Mouse (Mus musculus) limb, embryonic 15.5 days (tissue): Measurements from ENCODE around the gene Rps27a. TPM values are rescaled to one million over a fixed set of nuclear protein-coding genes. Genes with fewer than 3 reads are reported as not detected.
A peak's percentile ranks its signal among the peaks of the same experiment; 100 is the strongest.

ENCODE experiments used
- ATAC-seq: fragments of 200-750 bp; cut with Nextera tagmentation; 2 replicates; pipeline ENCODE4 v1.8.0; 2017; ENCODE audit warnings: low read depth, moderate TSS enrichment; ENCODE audit not compliant: insufficient number of reproducible peaks, low FRiP score, low TSS enrichment
- H3K27ac ChIP-seq: fragments of 300-500 bp; sonication (generic); 2 replicates; pipeline ENCODE4 v1.5.1; 2015; ENCODE audit warnings: moderate library complexity, mild to moderate bottlenecking, inconsistent platforms
- H3K27me3 ChIP-seq: fragments of 300-500 bp; sonication (generic); 2 replicates; pipeline ENCODE4 v1.6.1; 2015; ENCODE audit warnings: inconsistent platforms
- H3K36me3 ChIP-seq: fragments of 300-500 bp; sonication (generic); 2 replicates; pipeline ENCODE4 v1.6.1; 2015; ENCODE audit warnings: inconsistent platforms
- H3K4me1 ChIP-seq: fragments of 300-500 bp; sonication (generic); 2 replicates; pipeline ENCODE4 v1.6.1; 2015; ENCODE audit warnings: inconsistent platforms
- H3K4me2 ChIP-seq: fragments of 300-500 bp; sonication (generic); 2 replicates; pipeline ENCODE4 v1.6.1; 2015; ENCODE audit warnings: mild to moderate bottlenecking, inconsistent platforms
- H3K4me3 ChIP-seq: fragments of 300-500 bp; sonication (generic); 2 replicates; pipeline ENCODE4 v1.5.1; 2015; ENCODE audit warnings: mild to moderate bottlenecking, inconsistent platforms
- H3K9ac ChIP-seq: fragments of 300-500 bp; sonication (generic); 2 replicates; pipeline ENCODE4 v1.6.1; 2015; ENCODE audit warnings: inconsistent platforms
- H3K9me3 ChIP-seq: fragments of 300-500 bp; sonication (generic); 2 replicates; pipeline ENCODE4 v1.6.1; 2016; ENCODE audit warnings: inconsistent platforms
- WGBS: fragments of 180-500 bp; shearing (Covaris S2); methylation state at CpG from one replicate; pipeline ENCODE4 v1.1.7; 2015; 5-methylcytosine and 5-hydroxymethylcytosine counted together
- polyA plus RNA-seq: library from polyadenylated mRNA; unstranded; fragments of >200 nt; fragmentation: Nextera tagmentation; extraction: Ambion mirVana; gene quantifications from 2 replicates; pipeline ENCODE4 v1.2.1, GENCODE M21; 2015

The Rps27a gene
- 921 and 1,161 TPM in 2 replicates for polyA plus RNA-seq

- Histone ChIP-seq H3K4me2 (peak within 1 kb of the TSS; percentile 55), H3K4me3 (peak within 1 kb of the TSS; percentile 75), H3K9ac (peak within 1 kb of the TSS; percentile 92), H3K27me3 (no peaks in the 10 kb centered on the region), H3K36me3 (peaks cover 23% of the 10 kb centered on the region), H3K4me1 (peaks cover 7% of the 10 kb centered on the region), H3K9me3 (no peaks in the 10 kb centered on the region), H3K27ac (peak within 1 kb of the TSS; percentile 93)
- 1% methylated on average over 46 of the region's 46 CpGs for WGBS
- peak; percentile 96 for ATAC-seq
Observed at GRCm38 (mm10) chr11:29547752-29548503, at the start of gene Rps27a, which contains the start of gene Clhc1. Gene Rps27a, minus strand, starts transcription at chr11:29548109. Gene Clhc1, plus strand, starts transcription at chr11:29547950.

- Histone ChIP-seq H3K27ac (no peak overlapping the region), H3K36me3 (no peaks in the 10 kb centered on the region), H3K27me3 (no peaks in the 10 kb centered on the region), H3K4me2 (no peak overlapping the region), H3K4me3 (no peak overlapping the region), H3K9ac (no peak overlapping the region), H3K9me3 (no peaks in the 10 kb centered on the region), H3K4me1 (no peaks in the 10 kb centered on the region)
- ATAC-seq, result no peak
Observed at GRCm38 (mm10) chr11:29597159-29597558, 49.2 kb upstream of the Rps27a start.

GRCm38 (mm10) chr11:29595217-29595616 lies 47.3 kb upstream of the Rps27a start:
- Histone ChIP-seq H3K4me2 (no peak overlapping the region), H3K27ac (no peak overlapping the region), H3K9ac (no peak overlapping the region), H3K36me3 (no peaks in the 10 kb centered on the region), H3K4me1 (no peaks in the 10 kb centered on the region), H3K27me3 (no peaks in the 10 kb centered on the region), H3K9me3 (no peaks in the 10 kb centered on the region), H3K4me3 (no peak overlapping the region)
- no peak for ATAC-seq

- no peak overlapping the region for H3K9ac ChIP-seq
- no peak for ATAC-seq
Observed at GRCm38 (mm10) chr11:29579610-29580009, 31.7 kb upstream of the Rps27a start.

GRCm38 (mm10) chr11:29572656-29573055 lies 24.7 kb upstream of the Rps27a start:
- no peaks in the 10 kb centered on the region for H3K36me3 ChIP-seq
- H3K27me3 ChIP-seq, result no peaks in the 10 kb centered on the region
- H3K4me3 ChIP-seq, result no peak overlapping the region
- H3K9ac ChIP-seq, result no peak overlapping the region
- no peak for ATAC-seq
- 77% methylated on average over 2 of the region's 2 CpGs for WGBS
- no peaks in the 10 kb centered on the region for H3K4me1 ChIP-seq
- no peak overlapping the region for H3K27ac ChIP-seq
- H3K4me2 ChIP-seq, result no peak overlapping the region
- H3K9me3 ChIP-seq, result no peaks in the 10 kb centered on the region

More at GRCm38 (mm10) chr11:29579610-29580009, 31.7 kb upstream of the Rps27a start:
- no peaks in the 10 kb centered on the region for H3K36me3 ChIP-seq
- H3K4me1 ChIP-seq, result no peaks in the 10 kb centered on the region
- H3K27me3 ChIP-seq, result no peaks in the 10 kb centered on the region
- H3K4me2 ChIP-seq, result no peak overlapping the region
- no peak overlapping the region for H3K27ac ChIP-seq
- H3K9me3 ChIP-seq, result no peaks in the 10 kb centered on the region
- H3K4me3 ChIP-seq, result no peak overlapping the region

GRCm38 (mm10) chr11:29571536-29571935 lies 23.6 kb upstream of the Rps27a start:
- no peak for ATAC-seq
- no peak overlapping the region for H3K4me3 ChIP-seq
- H3K36me3 ChIP-seq, result no peaks in the 10 kb centered on the region
- no peak overlapping the region for H3K9ac ChIP-seq
- no peak overlapping the region for H3K4me2 ChIP-seq
- no peaks in the 10 kb centered on the region for H3K9me3 ChIP-seq
- H3K27me3 ChIP-seq, result no peaks in the 10 kb centered on the region
- 52% methylated on average over 3 of the region's 3 CpGs for WGBS
- no peaks in the 10 kb centered on the region for H3K4me1 ChIP-seq
- H3K27ac ChIP-seq, result no peak overlapping the region

- H3K9ac ChIP-seq, result no peak overlapping the region
- H3K4me3 ChIP-seq, result no peak overlapping the region
- no peaks in the 10 kb centered on the region for H3K9me3 ChIP-seq
- WGBS, result 82% methylated on average over 2 of the region's 2 CpGs
- H3K4me2 ChIP-seq, result no peak overlapping the region
- H3K27ac ChIP-seq, result no peak overlapping the region
- no peaks in the 10 kb centered on the region for H3K36me3 ChIP-seq
- no peak for ATAC-seq
- H3K4me1 ChIP-seq, result no peaks in the 10 kb centered on the region
- H3K27me3 ChIP-seq, result no peaks in the 10 kb centered on the region
Observed at GRCm38 (mm10) chr11:29563406-29563805, 15.5 kb upstream of the Rps27a start.

- 80% methylated on average over 3 of the region's 3 CpGs for WGBS
- Histone ChIP-seq H3K9me3 (no peaks in the 10 kb centered on the region), H3K27ac (no peak overlapping the region), H3K36me3 (no peaks in the 10 kb centered on the region), H3K9ac (no peak overlapping the region), H3K4me3 (no peak overlapping the region), H3K27me3 (no peaks in the 10 kb centered on the region), H3K4me2 (no peak overlapping the region), H3K4me1 (no peaks in the 10 kb centered on the region)
- ATAC-seq, result no peak
Observed at GRCm38 (mm10) chr11:29560990-29561389, 13.1 kb upstream of the Rps27a start.

GRCm38 (mm10) chr11:29560452-29560851 lies 12.5 kb upstream of the Rps27a start:
- Histone ChIP-seq H3K4me2 (no peak overlapping the region), H3K4me1 (no peaks in the 10 kb centered on the region), H3K27ac (no peak overlapping the region), H3K27me3 (no peaks in the 10 kb centered on the region), H3K36me3 (no peaks in the 10 kb centered on the region), H3K9me3 (no peaks in the 10 kb centered on the region), H3K4me3 (no peak overlapping the region), H3K9ac (no peak overlapping the region)
- ATAC-seq, result no peak
- WGBS, result 88% methylated on average over 9 of the region's 9 CpGs

GRCm38 (mm10) chr11:29549425-29549778 lies 1.5 kb upstream of the Rps27a start:
- Histone ChIP-seq H3K4me2 (no peak overlapping the region), H3K27ac (no peak overlapping the region), H3K27me3 (no peaks in the 10 kb centered on the region), H3K4me1 (peaks cover 7% of the 10 kb centered on the region), H3K9me3 (no peaks in the 10 kb centered on the region), H3K9ac (no peak overlapping the region), H3K36me3 (peaks cover 14% of the 10 kb centered on the region), H3K4me3 (no peak overlapping the region)
- no peak for ATAC-seq
- 87% methylated on average over 1 of the region's 1 CpGs for WGBS

GRCm38 (mm10) chr11:29548504-29549424 lies 855 bp upstream of the Rps27a start:
- no peaks in the 10 kb centered on the region for H3K9me3 ChIP-seq
- 22% methylated on average over 23 of the region's 23 CpGs for WGBS
- no peaks in the 10 kb centered on the region for H3K27me3 ChIP-seq

GRCm38 (mm10) chr11:29547249-29547751 lies 609 bp downstream of the Rps27a start:
- peak; percentile 32; the same call in 1 of the 2 replicates for ATAC-seq

More at GRCm38 (mm10) chr11:29548504-29549424, 855 bp upstream of the Rps27a start:
- peaks cover 7% of the 10 kb centered on the region for H3K4me1 ChIP-seq
- H3K27ac ChIP-seq, result peak overlapping the region; percentile 93
- H3K4me3 ChIP-seq, result peak overlapping the region; percentile 75
- H3K4me2 ChIP-seq, result peak overlapping the region; percentile 55
- H3K9ac ChIP-seq, result peak overlapping the region; percentile 92
- no peak for ATAC-seq
- peaks cover 20% of the 10 kb centered on the region for H3K36me3 ChIP-seq

More at GRCm38 (mm10) chr11:29547249-29547751, 609 bp downstream of the Rps27a start:
- peak overlapping the region; percentile 93 for H3K27ac ChIP-seq
- under 1% methylated on average over 27 of the region's 27 CpGs for WGBS
- peaks cover 25% of the 10 kb centered on the region for H3K36me3 ChIP-seq
- H3K9me3 ChIP-seq, result no peaks in the 10 kb centered on the region
- H3K4me3 ChIP-seq, result peak overlapping the region; percentile 75
- H3K27me3 ChIP-seq, result no peaks in the 10 kb centered on the region
- H3K9ac ChIP-seq, result peak overlapping the region; percentile 92
- H3K4me2 ChIP-seq, result peak overlapping the region; percentile 44
- H3K4me1 ChIP-seq, result peaks cover 7% of the 10 kb centered on the region
